Mouse (Mus musculus): ENCODE data around the gene Rbm26.

Rbm26 gene

GRCm38 (mm10) chr14:105177238-105177693 lies at the start of gene Rbm26:
TSS of gene Rbm26 (minus strand) at chr14:105177327.
- peak; percentile 97 for DNase-seq (ENCODE audit: low spot score)

GRCm38 (mm10) chr14:105225790-105226189 lies 48.7 kb upstream of the Rbm26 start:
- no peak for DNase-seq (ENCODE audit: low spot score)

- DNase-seq (ENCODE audit: low spot score): peak; percentile 3
These were observed 45.1 kb upstream of the Rbm26 start for GRCm38 (mm10) chr14:105222240-105222639.

GRCm38 (mm10) chr14:105219525-105220376 lies 42.6 kb upstream of the Rbm26 start:
- no peak for DNase-seq (ENCODE audit: low spot score)

- DNase-seq (ENCODE audit: low spot score): peak; percentile 31
These were observed 21.3 kb upstream of the Rbm26 start for GRCm38 (mm10) chr14:105198401-105198800.

GRCm38 (mm10) chr14:105194682-105195081 lies 17.6 kb upstream of the Rbm26 start:
- no peak for DNase-seq (ENCODE audit: low spot score)

- peak; percentile 29 for DNase-seq (ENCODE audit: low spot score)
These were observed 7.7 kb upstream of the Rbm26 start for GRCm38 (mm10) chr14:105184866-105185265.

GRCm38 (mm10) chr14:105182786-105183185 lies 5.7 kb upstream of the Rbm26 start:
- no peak for DNase-seq (ENCODE audit: low spot score)

- DNase-seq (ENCODE audit: low spot score): no peak
These were observed 2.6 kb upstream of the Rbm26 start for GRCm38 (mm10) chr14:105179733-105180132.

GRCm38 (mm10) chr14:105178996-105179395 lies 1.9 kb upstream of the Rbm26 start:
- DNase-seq (ENCODE audit: low spot score): no peak

GRCm38 (mm10) chr14:105176381-105177168 lies 552 bp downstream of the Rbm26 start:
- peak; percentile 49 for DNase-seq (ENCODE audit: low spot score)

- DNase-seq (ENCODE audit: low spot score): no peak
These were observed 9.9 kb downstream of the Rbm26 start for GRCm38 (mm10) chr14:105167181-105167580.

GRCm38 (mm10) chr14:105164793-105165192 lies 12.3 kb downstream of the Rbm26 start:
- DNase-seq (ENCODE audit: low spot score): no peak

GRCm38 (mm10) chr14:105161334-105161733 lies 15.8 kb downstream of the Rbm26 start:
- no peak for DNase-seq (ENCODE audit: low spot score)

- DNase-seq (ENCODE audit: low spot score): no peak
These were observed 18.6 kb downstream of the Rbm26 start for GRCm38 (mm10) chr14:105158526-105158925.

GRCm38 (mm10) chr14:105134076-105134475 lies 43.1 kb downstream of the Rbm26 start:
- no peak for DNase-seq (ENCODE audit: low spot score)

- DNase-seq (ENCODE audit: low spot score): peak; percentile 10
These were observed 49.3 kb downstream of the Rbm26 start for GRCm38 (mm10) chr14:105127715-105128385.

- DNase-seq (ENCODE audit: low spot score): no peak
These were observed 52.6 kb downstream of the Rbm26 start for GRCm38 (mm10) chr14:105124513-105124912.

- peak; percentile 32 for DNase-seq (ENCODE audit: low spot score)
These were observed 61.7 kb downstream of the Rbm26 start for GRCm38 (mm10) chr14:105115402-105115801.

GRCm38 (mm10) chr14:105106252-105106651 lies 70.9 kb downstream of the Rbm26 start:
- DNase-seq (ENCODE audit: low spot score): no peak

- DNase-seq (ENCODE audit: low spot score): no peak
These were observed 78.3 kb downstream of the Rbm26 start for GRCm38 (mm10) chr14:105098861-105099260.

- no peak for DNase-seq (ENCODE audit: low spot score)
These were observed 80.9 kb downstream of the Rbm26 start for GRCm38 (mm10) chr14:105096221-105096620.

Data from retina, embryonic 14.5 days (tissue).